Mouse (Mus musculus) heart, adult 11 months (tissue): ENCODE data around the gene Sppl2b.

ENCODE experiments used
- DNase-seq: peaks from one replicate; pipeline ENCODE4 v3.0.0; 2022

Sppl2b gene

GRCm38 (mm10) chr10:80855749-80856073 is 636 bp downstream of the Sppl2b start:
- DNase-seq: no peak

GRCm38 (mm10) chr10:80856267-80856666 is 1.2 kb downstream of the Sppl2b start:
- DNase-seq: peak; percentile 95

GRCm38 (mm10) chr10:80856908-80857307 is 1.8 kb downstream of the Sppl2b start:
- no peak for DNase-seq

GRCm38 (mm10) chr10:80857386-80857785 is 2.3 kb downstream of the Sppl2b start:
- no peak for DNase-seq

- DNase-seq: no peak
These were observed 2.8 kb downstream of the Sppl2b start for GRCm38 (mm10) chr10:80857848-80858247.

- DNase-seq: no peak
These were observed 3.4 kb downstream of the Sppl2b start for GRCm38 (mm10) chr10:80858350-80858935.

GRCm38 (mm10) chr10:80862305-80862704 is 7.2 kb downstream of the Sppl2b start:
- DNase-seq: no peak

- peak; percentile 95 for DNase-seq
These were observed 9.4 kb downstream of the Sppl2b start for GRCm38 (mm10) chr10:80864446-80864845.

GRCm38 (mm10) chr10:80870993-80871392 is 15.9 kb downstream of the Sppl2b start:
- DNase-seq: no peak

GRCm38 (mm10) chr10:80871581-80871980 is 16.5 kb downstream of the Sppl2b start, which contains the start of gene Tmprss9:
Tmprss9 (plus strand) TSS chr10:80871848.
- DNase-seq: no peak

GRCm38 (mm10) chr10:80874035-80874434 is 19.0 kb downstream of the Sppl2b start:
- DNase-seq: no peak

GRCm38 (mm10) chr10:80876028-80876427 is 21.0 kb downstream of the Sppl2b start:
- no peak for DNase-seq

GRCm38 (mm10) chr10:80876594-80876993 is 21.5 kb downstream of the Sppl2b start:
- no peak for DNase-seq

- peak; percentile 92 for DNase-seq
These were observed 25.1 kb downstream of the Sppl2b start for GRCm38 (mm10) chr10:80880131-80880641.

- DNase-seq: no peak
These were observed 25.8 kb downstream of the Sppl2b start for GRCm38 (mm10) chr10:80880901-80881300.

- peak; percentile 94 for DNase-seq
These were observed 26.2 kb downstream of the Sppl2b start for GRCm38 (mm10) chr10:80881301-80881700.

GRCm38 (mm10) chr10:80887181-80887580 is 32.1 kb downstream of the Sppl2b start:
- peak; percentile 98 for DNase-seq

GRCm38 (mm10) chr10:80895100-80895499 is 40.0 kb downstream of the Sppl2b start:
- DNase-seq: no peak

- peak; percentile 86 for DNase-seq
These were observed 40.6 kb downstream of the Sppl2b start for GRCm38 (mm10) chr10:80895697-80896096.

- peak; percentile 92 for DNase-seq
These were observed 41.8 kb downstream of the Sppl2b start for GRCm38 (mm10) chr10:80896581-80897485.

GRCm38 (mm10) chr10:80897861-80898510 is 42.9 kb downstream of the Sppl2b start:
- peak; percentile 94 for DNase-seq

GRCm38 (mm10) chr10:80899074-80899473 is 44.0 kb downstream of the Sppl2b start:
- peak; percentile 95 for DNase-seq

- peak; percentile 97 for DNase-seq
These were observed 44.7 kb downstream of the Sppl2b start for GRCm38 (mm10) chr10:80899591-80900317.
